ENCODE assay signal across 8 mouse cellular contexts in genomic region chr8:123317781-123318466, GRCm38 (mm10). TPM values are rescaled to one million over a fixed set of nuclear protein-coding genes. Genes with fewer than 3 reads are reported as not detected.
A peak's percentile ranks its signal among the peaks of the same experiment; 100 is the strongest.
DNase-seq lines count a peak whose midpoint lies in the region; ATAC-seq and TF ChIP-seq lines count a peak whose summit lies in the region.

No protein-coding gene starts in this region.

- no peaks in the 10 kb centered on the region for H3K9me3 ChIP-seq in forebrain, embryonic 11.5 days (ENCODE audit: control insufficient read depth, low read length)
- H3K9me3 ChIP-seq in limb, embryonic 15.5 days = no peaks in the 10 kb centered on the region
- H3K9me3 ChIP-seq in stomach, embryonic 15.5 days = no peaks in the 10 kb centered on the region

- H3K4me1 ChIP-seq in testis, adult 2 months (ENCODE audit: control insufficient read depth, insufficient read depth, low read length) = peaks cover 4% of the 10 kb centered on the region
- 0 out of 2 replicates have a peak, but pooled peaks cover 2% of the 10 kb centered on the region for H3K4me1 ChIP-seq in forebrain, embryonic 11.5 days (replicated peaks; ENCODE audit: control insufficient read depth, insufficient read depth, low read length)
- H3K4me1 ChIP-seq in limb, embryonic 15.5 days = peaks cover 19% of the 10 kb centered on the region
- peaks cover 7% of the 10 kb centered on the region; the same call in 1 of the 2 replicates for H3K4me1 ChIP-seq in stomach, embryonic 15.5 days

- no peak for TF ChIP-seq CTCF in testis, adult 2 months (IDR thresholded peaks at IDR 0.05; ENCODE audit: control insufficient read depth, insufficient read depth, insufficient replicate concordance, low read depth, low read length)

- no peak for TF ChIP-seq POLR2A in testis, adult 2 months (IDR thresholded peaks at IDR 0.05; ENCODE audit: control insufficient read depth, low read depth, low read length)

- DNase-seq in testis, postnatal 14 days (ENCODE audit: low spot score) = no peak
- no peak for DNase-seq in forebrain, embryonic 11.5 days (ENCODE audit: low spot score)
- DNase-seq in cerebellum, adult 11-12 months = no peak
- DNase-seq in left cerebral cortex, adult 11 months (ENCODE audit: low spot score) = no peak
- DNase-seq in thymus, postnatal 4 days = no peak

- H3K9ac ChIP-seq in forebrain, embryonic 11.5 days (ENCODE audit: low read length) = peak overlapping the region; percentile 80
- H3K9ac ChIP-seq in limb, embryonic 15.5 days = peak overlapping the region; percentile 47
- peak overlapping the region; percentile 53 for H3K9ac ChIP-seq in stomach, embryonic 15.5 days

- H3K36me3 ChIP-seq in testis, adult 2 months (ENCODE audit: control insufficient read depth, insufficient read depth, low read length) = no peaks in the 10 kb centered on the region
- no peaks in the 10 kb centered on the region for H3K36me3 ChIP-seq in forebrain, embryonic 11.5 days (ENCODE audit: control insufficient read depth, insufficient read depth, low read length)
- H3K36me3 ChIP-seq in limb, embryonic 15.5 days = no peaks in the 10 kb centered on the region
- H3K36me3 ChIP-seq in stomach, embryonic 15.5 days = no peaks in the 10 kb centered on the region

- 0 out of 2 replicates have a peak overlapping the region, but pooled peaks have one; percentile 0 for H3K27ac ChIP-seq in testis, adult 2 months (ENCODE audit: control insufficient read depth, insufficient read depth, low read depth, low read length)
- H3K27ac ChIP-seq in forebrain, embryonic 11.5 days (ENCODE audit: low read depth, low read length) = 0 out of 2 replicates have a peak overlapping the region, but pooled peaks have one; percentile 7
- no peak overlapping the region for H3K27ac ChIP-seq in limb, embryonic 15.5 days
- H3K27ac ChIP-seq in stomach, embryonic 15.5 days = no peak overlapping the region

- peak overlapping the region; percentile 61 for H3K4me2 ChIP-seq in forebrain, embryonic 11.5 days (ENCODE audit: low read depth, low read length, severe bottlenecking)
- peak overlapping the region; percentile 88 for H3K4me2 ChIP-seq in limb, embryonic 15.5 days
- H3K4me2 ChIP-seq in stomach, embryonic 15.5 days = peak overlapping the region; percentile 89

- WGBS in forebrain, embryonic 11.5 days = 8% methylated on average over 21 of the region's 21 CpGs
- 2% methylated on average over 21 of the region's 21 CpGs for WGBS in limb, embryonic 15.5 days
- WGBS in stomach, embryonic 15.5 days = 3% methylated on average over 21 of the region's 21 CpGs

- peak; percentile 81 for ATAC-seq in forebrain, embryonic 11.5 days (replicated peaks; ENCODE audit: low FRiP score)
- ATAC-seq in limb, embryonic 15.5 days (ENCODE audit: insufficient number of reproducible peaks, low FRiP score, low TSS enrichment, low read depth) = peak; percentile 73
- ATAC-seq in stomach, embryonic 15.5 days (ENCODE audit: insufficient read depth, low FRiP score, low read depth) = peak; percentile 79

- H3K27me3 ChIP-seq in testis, adult 2 months (ENCODE audit: control insufficient read depth, insufficient read depth, low read length) = no peaks in the 10 kb centered on the region
- no peaks in the 10 kb centered on the region for H3K27me3 ChIP-seq in forebrain, embryonic 11.5 days (ENCODE audit: control insufficient read depth, insufficient read depth, low read length)
- H3K27me3 ChIP-seq in limb, embryonic 15.5 days = no peaks in the 10 kb centered on the region
- H3K27me3 ChIP-seq in stomach, embryonic 15.5 days (replicated peaks) = no peaks in the 10 kb centered on the region

- H3K4me3 ChIP-seq in testis, adult 2 months (ENCODE audit: control insufficient read depth, low read depth, low read length) = peak overlapping the region; percentile 61
- peak overlapping the region; percentile 59 for H3K4me3 ChIP-seq in forebrain, embryonic 11.5 days (ENCODE audit: low read depth, low read length)
- peak overlapping the region; percentile 54 for H3K4me3 ChIP-seq in limb, embryonic 15.5 days
- H3K4me3 ChIP-seq in stomach, embryonic 15.5 days (replicated peaks) = peak overlapping the region; percentile 75

RNA-seq across cellular contexts. Expression of gene Fanca, which starts 0.5 kb away (rescaled TPM):
- polyA plus RNA-seq in testis, adult 2 months (2012; rRNA removed) = 37.3 and 48.1 TPM in 2 replicates
- 46.5 and 48.6 TPM in 2 replicates for polyA plus RNA-seq in forebrain, embryonic 11.5 days (2014; fragmentation: Nextera tagmentation; extraction: Ambion mirVana)
- polyA plus RNA-seq in limb, embryonic 15.5 days (2015; fragmentation: Nextera tagmentation; extraction: Ambion mirVana) = 14.8 and 18.6 TPM in 2 replicates
- 20.9 and 22.8 TPM in 2 replicates for polyA plus RNA-seq in stomach, embryonic 15.5 days (2015; fragmentation: Nextera tagmentation; extraction: Ambion mirVana)

RNA-seq across cellular contexts. Expression of gene Spire2, which starts 14.6 kb away (rescaled TPM):
- 26.0 and 27.4 TPM in 2 replicates for polyA plus RNA-seq in testis, adult 2 months (2012; rRNA removed)
- 12.4 and 13.4 TPM in 2 replicates for polyA plus RNA-seq in forebrain, embryonic 11.5 days (2014; fragmentation: Nextera tagmentation; extraction: Ambion mirVana)
- 0.93 and 1.2 TPM in 2 replicates for polyA plus RNA-seq in limb, embryonic 15.5 days (2015; fragmentation: Nextera tagmentation; extraction: Ambion mirVana)
- polyA plus RNA-seq in stomach, embryonic 15.5 days (2015; fragmentation: Nextera tagmentation; extraction: Ambion mirVana) = 5.4 and 5.9 TPM in 2 replicates

RNA-seq across cellular contexts. Expression of gene Tcf25, which starts 55.6 kb away (rescaled TPM):
- polyA plus RNA-seq in testis, adult 2 months (2012; rRNA removed) = 39.4 and 41.8 TPM in 2 replicates
- 166 and 186 TPM in 2 replicates for polyA plus RNA-seq in forebrain, embryonic 11.5 days (2014; fragmentation: Nextera tagmentation; extraction: Ambion mirVana)
- 187 and 191 TPM in 2 replicates for polyA plus RNA-seq in limb, embryonic 15.5 days (2015; fragmentation: Nextera tagmentation; extraction: Ambion mirVana)
- 159 and 182 TPM in 2 replicates for polyA plus RNA-seq in stomach, embryonic 15.5 days (2015; fragmentation: Nextera tagmentation; extraction: Ambion mirVana)

Comparison
In these comparisons a context has a peak if more than half of its experiments do, and no peak if none do; other contexts are left out.
1. H3K27ac ChIP-seq: peak in testis, adult 2 months (single experiment) and forebrain, embryonic 11.5 days (single experiment); none in limb, embryonic 15.5 days (single experiment) and stomach, embryonic 15.5 days (single experiment).
2. Peak in every context shown above with its lines, with median percentiles within 50 percentile points of each other: H3K4me3 ChIP-seq, ATAC-seq, H3K4me2 ChIP-seq and H3K9ac ChIP-seq.